Mouse (Mus musculus) liver (tissue): ENCODE results near the gene Gpr87.

Experiments
- DNase-seq: peaks from one replicate; pipeline ENCODE4 v3.0.0-alpha.2; 2020; ENCODE audit warnings: mixed read lengths

Gene Gpr87

DNA sequence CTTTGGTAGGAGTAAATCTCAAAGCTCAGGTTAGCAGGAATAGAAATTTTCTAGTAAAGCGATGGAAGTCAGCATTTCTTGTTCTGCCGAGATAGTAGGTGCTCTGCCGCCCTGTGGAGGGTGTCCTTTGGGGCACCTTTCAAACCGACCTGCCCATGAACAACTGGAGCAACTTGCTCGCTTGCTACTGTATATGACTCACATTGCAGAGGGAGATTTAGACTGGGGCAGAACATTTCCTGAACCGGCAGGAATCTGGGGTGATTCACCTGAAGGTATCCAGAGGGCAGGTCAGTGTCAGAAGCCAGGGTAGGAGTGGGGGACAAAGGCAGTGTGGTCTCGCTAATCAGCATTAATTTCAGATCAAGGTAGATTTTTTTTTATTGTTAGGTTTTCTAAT is at the start of gene Gpr87:
Gpr87 (minus strand) TSS at position 167 of the 400 bp plus-strand sequence.
- no peak for DNase-seq

DNA sequence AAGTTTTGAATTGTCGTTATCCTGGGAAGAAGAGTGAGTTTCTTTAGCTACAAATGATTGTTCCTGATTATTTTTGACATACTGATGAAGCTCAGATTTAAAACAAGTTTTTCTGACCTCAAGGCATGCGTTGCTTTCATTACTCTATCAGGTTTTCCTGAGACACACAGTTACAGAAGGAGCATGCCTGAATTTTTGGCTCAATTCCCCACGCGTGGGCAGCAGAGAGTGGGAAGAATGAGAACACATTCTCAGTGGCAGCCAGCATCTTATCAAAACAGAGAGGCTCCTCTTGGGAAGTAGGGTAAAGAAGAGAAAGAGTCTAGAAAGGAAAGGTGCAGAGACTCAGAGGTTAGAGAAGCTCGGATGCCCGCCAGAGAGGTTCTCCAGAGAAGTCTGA is 48.5 kb upstream of the Gpr87 start:
- no peak for DNase-seq

DNA sequence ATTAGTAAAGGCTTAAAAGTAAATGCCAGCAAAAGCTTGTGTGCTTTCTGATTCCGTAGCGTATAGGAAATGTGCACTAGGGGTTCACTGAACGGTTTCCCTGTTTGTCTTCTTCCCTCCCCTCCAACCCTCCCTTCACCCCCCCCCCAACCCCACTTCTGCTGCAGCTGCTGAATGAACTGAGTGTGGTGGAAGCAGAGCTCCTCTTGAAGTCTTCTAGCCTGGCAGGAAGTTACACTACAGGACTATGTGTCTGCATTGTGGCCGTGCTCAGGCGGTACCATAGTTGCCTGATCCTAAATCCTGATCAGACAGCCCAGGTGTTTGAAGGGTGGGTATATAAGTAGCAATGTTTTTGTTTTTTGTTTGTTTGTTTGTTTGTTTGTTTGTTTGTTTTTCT is 40.0 kb upstream of the Gpr87 start:
- peak; percentile 11 for DNase-seq

DNA sequence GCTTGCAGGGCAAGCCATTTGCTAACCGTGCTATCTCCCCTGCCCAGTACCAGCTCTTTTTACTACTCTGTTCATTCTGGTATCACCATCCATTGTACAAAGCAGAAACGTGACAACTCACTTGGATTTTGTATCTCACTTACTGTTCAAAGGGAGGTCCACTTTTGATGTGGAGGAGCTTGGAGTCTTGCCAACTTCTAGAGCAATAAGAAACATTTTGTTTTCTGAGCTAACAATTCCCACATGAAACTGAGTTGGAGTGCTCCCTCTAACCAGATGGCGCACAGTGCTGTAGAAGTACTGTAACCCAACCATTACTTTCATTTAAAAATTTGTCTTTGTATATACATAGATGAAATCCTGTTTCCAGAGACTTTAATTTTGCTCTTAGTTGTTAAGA is 36.0 kb upstream of the Gpr87 start:
- DNase-seq = no peak

DNA sequence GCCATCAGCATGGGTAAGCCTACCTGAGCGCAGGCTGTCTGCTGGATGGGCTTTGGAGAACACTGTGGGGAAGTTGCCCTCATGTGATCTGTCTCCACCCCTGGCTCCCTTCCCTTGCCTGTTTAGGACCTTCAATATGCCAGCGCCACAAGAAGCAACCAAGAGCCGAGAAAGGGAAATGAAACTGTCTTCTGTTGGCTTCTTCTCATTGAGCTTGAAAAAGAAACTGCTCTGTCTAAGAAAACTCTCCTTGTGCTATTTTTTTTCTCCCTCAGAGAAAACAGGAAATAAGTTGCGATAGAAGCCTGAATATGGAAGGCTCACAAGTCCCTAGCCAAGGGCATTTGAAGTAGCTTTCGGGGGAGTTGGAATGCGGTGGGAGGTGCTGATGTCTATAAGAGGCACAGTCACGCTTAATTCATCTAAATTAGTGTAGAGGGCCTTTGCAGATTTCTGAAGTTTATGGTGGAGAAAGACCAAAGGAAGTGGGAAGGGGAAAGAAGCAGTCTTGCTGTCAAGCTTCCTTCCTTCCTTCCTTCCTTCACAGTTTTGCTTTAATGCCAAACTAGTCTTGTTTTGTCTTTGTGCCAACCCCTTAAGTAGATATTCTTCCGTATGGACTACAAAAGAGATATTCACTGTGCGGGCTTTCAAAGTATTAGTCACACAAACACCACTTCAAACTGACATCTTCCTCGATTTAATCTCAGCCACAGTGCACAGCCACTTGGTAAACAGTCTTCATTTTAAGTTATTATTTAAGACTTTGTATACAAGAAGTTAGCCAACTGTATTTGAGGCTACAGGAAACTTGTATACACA is 34.0 kb upstream of the Gpr87 start:
- DNase-seq = no peak

DNA sequence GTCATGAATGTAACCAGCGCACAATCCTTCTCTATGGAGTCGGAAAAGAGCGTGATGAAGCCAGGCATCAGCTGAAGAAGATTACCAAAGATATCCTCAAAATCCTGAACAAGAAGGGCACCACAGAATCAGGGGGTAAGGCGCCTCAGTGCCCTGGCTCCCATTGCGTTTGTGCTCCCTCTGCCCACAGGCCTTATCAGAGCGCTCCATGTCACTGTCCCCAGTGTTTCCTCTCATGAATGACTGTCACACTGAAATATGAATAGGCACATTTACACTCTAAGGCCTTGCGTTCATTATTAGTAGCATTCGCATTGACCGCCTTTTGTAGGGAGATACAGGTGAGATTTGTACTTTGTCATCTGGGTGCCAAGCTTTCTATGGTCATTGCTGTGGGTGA is 32.8 kb upstream of the Gpr87 start:
- DNase-seq = no peak

DNA sequence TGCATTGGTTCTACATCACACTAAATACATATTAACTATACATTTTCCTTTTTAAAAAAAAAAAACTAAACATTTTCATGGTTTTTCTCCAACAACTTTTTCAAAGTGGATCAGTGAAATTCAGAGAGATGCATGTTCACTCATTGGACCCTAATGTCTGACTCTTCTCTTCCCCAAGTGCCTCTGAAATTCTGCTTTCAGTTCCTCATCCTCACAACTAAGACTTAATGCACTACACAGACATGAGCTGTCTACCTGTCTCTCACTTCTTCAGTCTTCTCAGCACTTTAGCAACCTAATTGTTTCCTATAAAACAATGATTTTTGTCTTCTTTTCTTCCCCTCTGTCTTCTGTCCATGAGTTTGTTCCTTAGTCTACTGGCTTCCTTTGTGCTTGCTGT is 30.5 kb upstream of the Gpr87 start:
- DNase-seq = no peak

DNA sequence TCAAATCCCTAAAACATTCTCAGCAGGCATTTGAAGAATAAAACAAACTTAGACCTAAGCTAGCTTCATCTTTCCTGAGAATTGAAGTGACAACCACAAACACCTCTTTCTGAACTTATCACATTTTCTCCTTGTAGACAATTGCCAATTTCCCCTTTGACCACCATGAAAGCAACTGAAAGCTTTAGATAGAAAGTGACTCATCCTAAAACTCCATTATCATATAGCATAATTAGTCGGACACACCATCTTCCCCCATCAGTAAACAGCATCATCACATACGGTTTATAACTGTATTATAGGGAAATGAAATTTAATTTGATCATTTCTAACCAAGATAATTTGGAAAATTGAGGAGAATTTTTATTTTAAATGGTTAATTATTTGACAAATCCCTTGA is 27.4 kb upstream of the Gpr87 start:
- no peak for DNase-seq

DNA sequence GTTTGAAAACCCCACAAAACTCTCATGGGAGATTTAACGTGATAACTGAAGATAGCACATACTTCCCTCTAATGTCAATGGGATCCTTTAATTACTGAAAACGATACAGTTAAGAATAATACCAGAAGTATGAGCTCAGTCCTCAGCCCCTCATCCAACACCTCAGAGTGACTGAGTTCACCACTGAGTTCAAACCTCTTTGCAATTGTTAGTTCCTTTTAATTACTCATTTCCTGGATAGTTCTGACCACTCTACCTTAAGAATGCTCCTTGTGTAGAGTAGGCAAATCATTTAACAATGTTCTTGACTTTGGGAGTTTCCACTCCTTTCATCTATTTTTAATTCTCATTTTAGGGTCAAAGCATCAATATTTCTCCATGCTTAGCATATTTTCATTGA is 24.4 kb upstream of the Gpr87 start:
- no peak for DNase-seq

DNA sequence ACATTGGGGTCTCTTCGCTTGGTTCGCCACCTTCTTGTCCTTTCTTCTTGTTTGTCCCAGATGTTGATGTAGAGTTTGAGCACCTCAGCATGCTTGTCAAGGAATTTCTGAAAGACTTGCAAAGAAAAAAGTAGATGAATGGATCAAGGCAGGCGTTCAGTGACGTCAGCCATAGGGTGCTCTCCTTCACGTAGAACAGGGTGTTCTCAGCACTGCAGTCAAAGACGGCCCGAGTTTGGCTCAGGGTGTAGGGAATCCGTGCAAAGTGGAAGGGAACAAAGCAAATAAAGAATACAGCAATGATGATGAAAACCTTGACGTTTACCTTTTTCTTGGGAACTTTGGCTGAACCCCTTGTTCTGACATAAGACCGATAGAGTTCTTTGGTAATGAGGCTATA is 22.3 kb upstream of the Gpr87 start:
- no peak for DNase-seq

DNA sequence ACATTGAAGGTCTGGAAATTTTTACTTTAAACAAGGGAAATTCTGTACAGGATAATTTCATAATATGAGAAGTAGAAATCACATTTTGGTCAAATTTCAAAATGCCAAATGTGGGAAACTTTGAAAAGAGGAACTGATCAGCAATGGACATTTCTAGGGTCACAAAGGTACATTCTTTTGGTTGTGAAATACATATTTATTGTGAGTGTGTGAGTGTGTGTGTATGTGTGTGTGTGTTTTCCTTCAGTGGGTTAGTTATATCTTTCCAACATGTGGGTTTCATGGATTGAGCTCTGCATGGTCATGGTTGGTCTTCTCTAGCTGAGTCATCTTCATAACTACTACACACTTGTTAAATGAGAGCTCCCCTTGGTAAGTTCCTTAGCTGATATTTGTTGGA is 17.5 kb upstream of the Gpr87 start:
- no peak for DNase-seq

DNA sequence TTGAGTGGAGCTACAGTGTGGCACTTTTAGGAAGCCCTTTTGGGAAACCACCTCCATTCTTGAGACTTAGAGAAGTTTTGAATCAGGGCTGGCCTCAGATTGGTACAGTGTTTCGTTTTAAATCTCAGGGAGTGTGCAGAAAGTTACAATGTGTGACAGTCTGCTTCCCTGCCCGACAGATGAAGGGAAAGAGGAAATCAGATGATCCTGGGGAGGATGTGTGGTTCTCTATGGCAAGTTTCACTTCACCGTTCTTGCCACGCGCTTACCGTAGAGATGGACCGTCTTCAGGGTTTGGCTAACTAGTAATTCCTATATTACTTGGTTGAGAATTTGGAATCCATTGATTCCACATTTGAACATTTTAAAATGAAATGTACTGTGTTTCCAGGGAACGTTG is 16.9 kb upstream of the Gpr87 start:
- DNase-seq = no peak

DNA sequence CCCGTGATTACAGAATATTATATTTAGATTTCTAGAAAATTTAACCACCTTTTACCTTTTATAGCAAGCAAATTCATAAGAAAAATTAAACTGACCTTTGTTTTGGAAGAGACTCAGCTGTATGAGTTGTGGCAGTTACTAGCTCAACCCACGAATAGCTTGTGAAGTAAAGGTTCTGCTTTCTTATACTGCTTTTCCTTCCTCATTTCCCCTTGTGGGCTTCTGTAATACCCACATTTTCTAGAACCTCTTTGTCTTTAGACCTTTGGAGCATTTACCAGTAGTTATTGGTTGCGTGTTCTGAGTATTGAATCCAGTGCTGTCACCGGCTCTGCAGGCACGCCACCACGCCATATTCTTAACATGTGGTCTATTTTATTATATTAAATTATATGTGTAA is 15.8 kb upstream of the Gpr87 start, which contains the start of gene P2ry13:
P2ry13 (minus strand) TSS at position 156 of the 400 bp plus-strand sequence.
- DNase-seq = no peak

DNA sequence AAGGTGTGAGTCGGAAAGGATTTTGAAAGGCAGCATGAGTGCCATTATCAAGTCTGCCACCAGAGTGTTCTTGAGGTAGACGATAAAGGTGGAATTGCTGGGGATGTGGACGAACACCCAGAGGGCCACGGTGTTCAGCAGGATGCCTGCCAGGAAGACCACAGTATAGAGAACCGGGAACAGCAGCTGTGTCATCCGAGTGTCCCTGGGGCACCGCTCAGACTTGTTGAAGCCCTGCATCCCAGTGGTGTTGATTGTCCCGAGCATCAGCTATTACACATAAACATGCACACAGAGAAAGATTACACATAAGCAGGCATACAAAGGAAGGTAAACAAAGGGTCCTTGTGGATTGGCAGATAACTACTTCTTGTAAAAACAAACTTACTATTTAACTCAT is 15.2 kb upstream of the Gpr87 start:
- no peak for DNase-seq

DNA sequence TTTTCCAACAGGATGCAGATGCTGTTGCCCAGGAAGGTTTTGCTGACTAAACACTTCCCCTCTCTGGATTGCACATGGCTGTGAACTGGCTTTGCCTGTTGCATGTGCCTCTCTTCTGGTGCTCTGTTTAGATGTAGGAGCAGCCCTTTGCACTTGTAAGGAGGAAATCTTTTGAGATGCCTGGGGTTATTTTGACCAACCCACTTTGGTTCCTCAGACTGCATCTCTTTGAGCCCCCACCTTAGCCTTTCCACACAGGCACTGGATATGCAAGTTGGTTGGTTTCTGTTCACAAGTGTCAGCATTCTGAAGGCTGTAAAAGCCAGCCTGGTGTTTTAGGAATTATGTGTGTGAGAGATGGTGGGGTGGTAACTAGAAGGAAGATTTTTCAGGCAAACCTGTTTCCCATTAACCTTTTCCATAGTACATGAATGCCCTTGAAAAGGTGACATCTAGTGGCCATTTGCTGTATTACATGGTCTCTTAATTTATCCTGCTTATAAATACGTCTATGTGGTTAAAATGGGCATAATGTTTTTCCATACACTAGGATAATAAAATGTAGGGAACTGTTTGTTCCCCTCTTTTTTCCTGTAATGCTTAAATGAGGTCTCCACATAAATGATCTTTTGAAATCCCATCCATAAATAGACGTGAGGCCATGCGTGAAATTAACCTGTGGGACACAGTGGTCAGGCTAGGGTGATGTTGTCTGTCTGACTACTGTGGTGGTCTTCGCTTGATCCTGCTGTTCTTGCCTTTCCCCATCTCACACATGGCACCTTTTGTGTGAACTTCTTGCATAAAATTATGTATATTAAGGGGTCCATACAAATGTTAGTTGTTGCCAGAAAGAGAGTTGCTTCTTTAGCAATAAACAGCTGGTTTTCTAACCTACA is 14.0 kb upstream of the Gpr87 start:
- DNase-seq = no peak

DNA sequence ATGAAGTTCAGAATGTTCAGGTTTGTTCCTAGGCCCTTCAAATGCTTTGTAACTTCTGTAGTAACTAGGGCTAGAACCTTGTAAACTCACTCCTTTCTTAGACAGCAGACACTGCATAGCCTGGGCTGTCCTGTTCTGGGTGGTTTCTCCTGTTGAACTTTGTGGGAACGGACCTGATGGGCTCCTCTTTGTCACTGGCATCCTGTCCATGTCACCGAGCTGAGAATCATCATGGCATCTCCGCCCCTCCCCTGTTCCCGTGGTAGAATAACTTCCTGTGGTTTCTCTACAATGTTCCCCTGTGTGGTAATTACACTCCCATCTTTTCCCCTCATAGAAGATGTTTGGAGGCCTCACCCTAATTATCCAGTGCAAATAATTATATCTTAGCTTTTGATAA is 11.0 kb upstream of the Gpr87 start:
- no peak for DNase-seq

DNA sequence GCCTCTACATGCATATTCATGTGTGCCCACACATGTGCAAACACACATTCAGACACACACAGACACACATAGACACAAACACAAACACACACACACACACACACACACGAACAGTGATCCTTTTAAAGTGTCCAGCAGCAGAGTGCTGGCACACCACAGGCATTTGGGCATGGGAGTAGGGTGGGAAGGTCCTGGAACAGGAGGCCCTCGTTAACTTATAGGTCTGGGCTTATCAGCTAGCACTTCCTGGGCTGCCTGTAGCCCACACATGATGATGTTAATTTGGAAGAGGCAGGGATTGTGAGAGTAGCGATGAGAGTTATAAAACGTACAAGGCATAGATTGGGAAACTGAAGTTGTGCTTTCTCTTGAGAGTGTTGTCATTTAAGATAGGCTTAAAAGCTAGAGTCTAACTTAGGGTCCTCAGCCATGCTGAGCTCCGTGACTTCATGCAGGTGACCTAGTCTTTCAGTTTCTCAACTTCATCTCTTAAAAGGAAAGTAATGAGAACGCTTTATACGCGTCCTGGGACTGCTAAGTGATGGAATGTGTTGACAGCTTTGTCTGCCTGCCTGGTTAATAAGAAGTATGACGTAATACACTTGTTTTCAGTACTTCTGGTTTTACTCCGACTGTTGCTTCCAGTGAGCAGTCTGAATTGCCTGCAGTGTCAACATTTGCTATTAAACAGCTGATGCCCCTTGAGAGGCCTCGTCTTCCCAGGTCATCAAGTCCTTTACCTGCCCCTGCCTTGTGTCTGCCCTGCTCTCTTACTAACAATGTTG is 10.0 kb upstream of the Gpr87 start:
- DNase-seq = no peak

DNA sequence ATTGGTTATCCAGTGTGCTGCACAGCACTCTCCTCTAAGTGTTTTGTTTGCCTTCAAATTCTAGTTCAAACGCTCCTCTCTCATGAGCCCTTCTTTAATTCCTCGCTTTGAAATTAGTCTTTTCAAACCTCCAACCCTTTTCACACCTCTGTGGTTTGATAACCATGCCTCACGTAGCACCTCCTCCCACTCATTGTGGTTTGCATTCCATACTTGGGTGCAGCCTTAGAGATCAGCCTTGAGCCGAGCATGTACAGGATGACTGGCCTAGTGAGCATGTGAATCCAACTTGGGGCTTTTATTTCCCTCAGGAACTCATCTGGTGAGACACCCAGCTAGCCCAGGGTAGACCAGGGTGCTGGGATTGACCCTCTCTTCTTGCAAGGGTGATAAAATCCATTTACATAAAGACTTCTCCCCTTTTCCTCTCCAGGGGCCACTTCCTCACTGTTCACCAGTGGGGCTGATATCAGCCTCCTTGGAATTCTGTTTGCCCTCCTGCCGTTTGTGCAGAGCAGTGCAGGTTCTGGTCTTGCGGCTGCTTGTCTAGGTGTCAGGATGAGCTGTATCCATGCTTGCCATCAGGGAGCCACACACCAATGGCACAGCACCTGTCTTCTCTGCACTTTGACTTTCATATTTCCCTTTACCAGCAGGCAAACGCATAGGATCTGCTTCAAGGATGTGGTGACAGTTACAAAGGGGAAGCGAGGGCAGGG is 9.1 kb upstream of the Gpr87 start:
- DNase-seq = no peak

DNA sequence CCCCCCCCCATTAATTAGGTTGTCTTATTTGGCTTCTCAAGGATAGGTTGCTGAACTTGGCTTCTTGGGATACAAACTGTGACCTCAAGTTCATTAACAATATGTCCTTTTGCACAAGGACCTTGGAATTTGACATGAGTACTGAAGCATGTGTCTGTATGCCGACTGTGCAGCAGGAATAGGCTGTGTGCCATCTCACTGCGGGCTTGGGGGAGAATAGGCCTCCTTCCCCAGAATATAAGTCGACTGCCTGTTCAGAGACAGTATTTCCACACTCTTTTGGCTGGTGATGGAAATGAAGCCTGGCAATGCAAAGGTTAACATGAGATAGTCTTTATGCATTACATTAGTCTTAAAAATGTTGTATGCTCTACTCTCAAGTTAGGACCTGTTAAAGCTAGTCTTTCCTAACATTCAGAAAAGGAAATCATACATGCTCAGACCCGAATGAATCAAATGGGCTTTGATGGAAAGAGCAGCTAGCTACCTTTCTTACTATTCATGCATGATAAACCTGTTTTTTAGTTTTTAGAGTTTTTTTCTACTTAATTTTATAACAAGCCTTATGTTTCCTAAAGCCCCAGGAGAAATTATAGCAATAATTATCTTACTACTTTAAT is 2.5 kb upstream of the Gpr87 start:
- DNase-seq = no peak

DNA sequence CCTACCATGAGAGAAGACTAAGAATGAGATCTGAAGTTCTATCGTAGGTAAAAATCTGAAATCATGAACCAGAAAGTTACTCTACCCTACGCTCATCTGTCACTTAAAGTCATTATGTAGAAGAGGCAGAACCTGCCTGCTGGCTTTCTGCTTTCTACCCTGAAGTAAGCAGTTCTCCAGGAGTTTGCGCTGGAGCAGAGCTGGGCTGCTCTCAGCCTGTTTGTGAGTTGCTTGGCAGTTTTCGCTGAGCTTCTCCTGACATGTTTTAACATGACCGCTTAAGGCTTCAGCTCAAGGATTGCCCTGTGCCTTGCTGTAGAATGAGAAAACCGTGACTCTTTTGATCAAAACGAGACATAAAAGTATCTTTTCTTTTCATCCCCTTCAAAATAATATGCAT is 805 bp downstream of the Gpr87 start:
- DNase-seq = no peak

DNA sequence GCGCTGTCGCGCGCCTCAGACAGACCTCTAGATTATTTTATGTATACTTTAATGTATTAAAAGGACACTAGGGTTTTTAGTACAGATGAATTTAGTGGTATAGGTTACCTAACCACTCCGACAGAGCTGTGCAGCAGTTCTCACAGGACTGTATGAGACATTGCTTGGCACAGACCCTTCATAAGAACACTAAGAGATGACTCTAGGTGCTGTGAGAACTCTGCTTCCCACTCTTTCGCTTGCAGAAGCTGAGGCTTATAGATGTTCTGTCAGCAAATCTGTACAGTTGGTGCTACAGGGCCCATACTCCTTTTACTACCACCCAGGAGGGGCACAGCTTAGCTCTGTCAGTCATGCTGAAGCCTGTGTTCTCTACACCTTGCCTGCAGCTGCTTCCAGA is 3.2 kb downstream of the Gpr87 start:
- no peak for DNase-seq

DNA sequence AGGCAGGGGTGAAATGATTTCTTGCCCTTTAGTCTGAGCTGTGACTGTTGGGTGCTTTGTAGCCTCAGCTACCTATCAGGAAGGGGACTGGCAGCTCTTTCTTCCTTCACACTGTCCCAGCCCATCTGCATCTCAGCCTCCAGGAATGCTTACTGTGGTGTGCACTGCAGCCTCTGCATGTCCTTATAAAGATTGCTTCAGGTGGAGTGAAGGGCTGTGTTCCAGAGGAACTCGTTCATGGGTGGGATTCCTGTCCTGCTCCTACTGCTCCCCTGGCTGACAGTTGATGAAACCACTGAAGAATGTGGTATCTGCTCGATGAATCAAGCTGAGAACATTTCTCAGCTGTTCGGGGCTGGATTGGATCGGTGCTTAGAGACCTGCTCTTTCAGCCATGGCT is 7.6 kb downstream of the Gpr87 start:
- DNase-seq = no peak
